In genomic region chr15:7129944-7130287, GRCm38 (mm10) we compare ENCODE assay signal across 8 mouse cellular contexts. TPM values are rescaled to one million over a fixed set of nuclear protein-coding genes. Genes with fewer than 3 reads are reported as not detected.
DNase-seq lines count a peak whose midpoint lies in the region; ATAC-seq and TF ChIP-seq lines count a peak whose summit lies in the region.

No protein-coding gene starts in this region.

- no peaks in the 10 kb centered on the region for H3K36me3 ChIP-seq in intestine, embryonic 14.5 days (ENCODE audit: control insufficient read depth, insufficient read depth, low read length)
- peaks cover 6% of the 10 kb centered on the region for H3K36me3 ChIP-seq in myocyte (ENCODE audit: control insufficient read depth, insufficient read depth)

- no peak for TF ChIP-seq POLR2A in myocyte (IDR thresholded peaks at IDR 0.05; ENCODE audit: insufficient read length, low read depth)

- WGBS in intestine, embryonic 14.5 days: 0% methylated on average over 16 of the region's 16 CpGs

- peaks cover 18% of the 10 kb centered on the region for H3K4me1 ChIP-seq in intestine, embryonic 14.5 days (replicated peaks; ENCODE audit: control insufficient read depth, insufficient read depth, low read length)

- peak overlapping the region; percentile 73 for H3ac ChIP-seq in myocyte (ENCODE audit: control insufficient read depth, insufficient read length)

- ATAC-seq in intestine, embryonic 14.5 days (replicated peaks; ENCODE audit: low FRiP score, low TSS enrichment, low read depth): no peak

- peak overlapping the region; percentile 71 for H3K4me3 ChIP-seq in left cerebral cortex, adult 2 months
- H3K4me3 ChIP-seq in intestine, embryonic 14.5 days (ENCODE audit: low read depth, low read length): peak overlapping the region; percentile 67
- peak overlapping the region; percentile 33 for H3K4me3 ChIP-seq in myocyte

- peaks cover 46% of the 10 kb centered on the region for H3K79me2 ChIP-seq in myocyte (ENCODE audit: control insufficient read depth, insufficient read depth)

- H3K27ac ChIP-seq in left cerebral cortex, adult 2 months: peak overlapping the region; percentile 97
- H3K27ac ChIP-seq in intestine, embryonic 14.5 days (ENCODE audit: low read depth): peak overlapping the region; percentile 71

- no peaks in the 10 kb centered on the region for H3K27me3 ChIP-seq in intestine, embryonic 14.5 days (replicated peaks; ENCODE audit: control insufficient read depth, insufficient read depth, low read length)
- H3K27me3 ChIP-seq in myocyte (ENCODE audit: control insufficient read depth, insufficient read depth, insufficient read length): no peaks in the 10 kb centered on the region

- DNase-seq in left cerebral cortex, adult 2 months (ENCODE audit: extremely low spot score in 1 of 2, low spot score in 2 of 2): no peak
- DNase-seq in left cerebral cortex, adult 9 months (ENCODE audit: low spot score in 2 of 2): no peak
- DNase-seq in embryo, embryonic 11 days: peak; percentile 34
- DNase-seq in intestine, embryonic 14.5 days (ENCODE audit: low spot score): no peak
- no peak for DNase-seq in layer of hippocampus, adult 11-12 months (ENCODE audit: low spot score)
- DNase-seq in urinary bladder, adult 2 months (ENCODE audit: low spot score): no peak
- DNase-seq in cerebellum, postnatal 14 days: no peak

- peak overlapping the region; percentile 92 for H3K4me2 ChIP-seq in intestine, embryonic 14.5 days (ENCODE audit: low read length)
- H3K4me2 ChIP-seq in myocyte (ENCODE audit: low read depth): peak overlapping the region; percentile 89

- no peaks in the 10 kb centered on the region for H3K9me3 ChIP-seq in intestine, embryonic 14.5 days (ENCODE audit: control insufficient read depth, low read length)

- peak overlapping the region; percentile 61 for H3K9ac ChIP-seq in intestine, embryonic 14.5 days (ENCODE audit: low read length)

- intact Hi-C loops in left cerebral cortex, adult 2 months (cut with DNase I): loop anchor here (2.0 to 5.0 kb wide), 5 partner anchors 93 to 423 kb away; partner anchors contain the start of gene Rictor

- TF ChIP-seq CTCF in left cerebral cortex, adult 2 months (IDR thresholded peaks at IDR 0.05): no peak

TF ChIP-seq in myocyte, 11 proteins besides CTCF, POLR2A, EP300 and RAD21:
- TF ChIP-seq MYOD1 (IDR thresholded peaks at IDR 0.05; ENCODE audit: control insufficient read depth in 1 of 3, insufficient read length in 2 of 3, low read depth in 2 of 3) (no peak), CEBPB (IDR thresholded peaks at IDR 0.05; ENCODE audit: insufficient read depth, poor library complexity, severe bottlenecking) (no peak), POLR2AphosphoS2 (IDR thresholded peaks at IDR 0.05; ENCODE audit: insufficient read length, low read depth) (no peak), MAX (IDR thresholded peaks at IDR 0.05; ENCODE audit: low read depth) (no peak), USF1 (IDR thresholded peaks at IDR 0.05; ENCODE audit: low read depth) (no peak), TCF12 (IDR thresholded peaks at IDR 0.05; ENCODE audit: insufficient read depth, poor library complexity, severe bottlenecking) (no peak), SRF (IDR thresholded peaks at IDR 0.05; ENCODE audit: control insufficient read depth, insufficient read length, low read depth) (no peak), E2F4 (IDR thresholded peaks at IDR 0.05; ENCODE audit: insufficient read depth) (no peak), REST (IDR thresholded peaks at IDR 0.05; ENCODE audit: insufficient read depth, insufficient read length) (no peak), MYOG (IDR thresholded peaks at IDR 0.05; ENCODE audit: control insufficient read depth in 1 of 3, insufficient read depth in 1 of 3, insufficient read length in 2 of 3, low read depth in 2 of 3) (no peak), TCF3 (IDR thresholded peaks at IDR 0.05; ENCODE audit: insufficient read length, low read depth) (no peak)

RNA-seq across cellular contexts. Expression of gene Lifr, which starts 39.5 kb away (rescaled TPM):
- total RNA-seq in left cerebral cortex, adult 2 months (2021): 10 to 100 TPM; 47.8 to 56.1 TPM
- 24.1 and 29.3 TPM in 2 replicates for polyA plus RNA-seq in intestine, embryonic 14.5 days (2014; fragmentation: Nextera tagmentation; extraction: Ambion mirVana)
- 14.8 TPM for polyA plus RNA-seq in myocyte (2012; fragmentation: generic; extraction: Trizol)
- 13.2 and 19.8 TPM in 2 replicates for polyA plus RNA-seq in urinary bladder, adult 2 months (2012; rRNA removed)
